ENCODE assay signal across 7 mouse cellular contexts in the genomic region with DNA sequence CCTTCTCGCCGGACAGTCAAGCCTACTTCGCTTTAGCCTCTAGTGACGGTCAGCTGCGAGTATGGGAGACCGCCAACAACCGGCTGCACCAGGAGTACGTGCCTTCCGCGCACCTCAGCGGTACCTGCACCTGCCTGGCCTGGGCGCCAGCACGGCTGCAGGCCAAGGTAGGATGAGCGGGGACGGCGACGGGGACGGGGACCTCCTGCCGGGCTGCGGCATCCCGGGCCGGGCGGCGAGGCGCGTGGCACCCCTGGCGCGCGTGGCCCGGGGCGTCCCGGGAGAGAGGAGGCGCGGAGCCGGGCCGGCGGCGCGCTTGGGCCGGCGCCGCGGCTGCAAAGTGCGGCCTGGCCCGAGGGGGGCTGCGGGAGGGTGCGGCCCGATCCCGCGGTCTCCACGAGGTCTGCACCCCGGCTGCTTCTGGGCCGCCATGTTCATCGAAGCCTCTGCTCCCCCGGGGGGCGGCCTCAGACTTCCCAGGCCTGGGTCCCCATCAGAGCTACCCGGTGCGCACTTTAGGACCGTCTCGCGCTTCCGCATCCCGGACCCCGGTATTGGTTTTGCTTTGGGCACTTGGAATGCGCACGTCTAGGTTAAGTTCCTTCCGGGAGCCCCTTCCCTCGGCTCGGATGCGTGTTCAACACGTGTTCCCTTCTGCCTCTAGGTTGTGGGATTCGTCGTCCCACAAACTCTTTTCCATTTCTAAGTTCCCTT. TPM values are rescaled to one million over a fixed set of nuclear protein-coding genes. Genes with fewer than 3 reads are reported as not detected.
DNase-seq lines count a peak whose midpoint lies in the region; ATAC-seq and TF ChIP-seq lines count a peak whose summit lies in the region.

No protein-coding gene starts in this region.

- DNase-seq in spleen, adult 18-20 months = peak; percentile 22 to 33
- no peak for DNase-seq in spleen, adult 12 weeks (ENCODE audit: low spot score)
- DNase-seq in adrenal gland, postnatal 14 days = peak; percentile 45
- DNase-seq in hindbrain, embryonic 14.5 days (ENCODE audit: low spot score) = no peak
- DNase-seq in liver, embryonic 13.5 days = peak; percentile 19

- peak overlapping the region; percentile 99 for H3K4me3 ChIP-seq in forebrain, embryonic 12.5 days (replicated peaks)
- H3K4me3 ChIP-seq in hindbrain, embryonic 14.5 days (replicated peaks; ENCODE audit: low read length) = peak overlapping the region; percentile 92
- peak overlapping the region; percentile 98 for H3K4me3 ChIP-seq in liver, embryonic 13.5 days (replicated peaks)
- H3K4me3 ChIP-seq in olfactory bulb, adult 2 months (ENCODE audit: insufficient read depth, low read depth, low read length) = peak overlapping the region; percentile 99

- no peaks in the 10 kb centered on the region for H3K27me3 ChIP-seq in forebrain, embryonic 12.5 days
- H3K27me3 ChIP-seq in hindbrain, embryonic 14.5 days (ENCODE audit: control insufficient read depth, insufficient read depth, low read length) = no peaks in the 10 kb centered on the region
- no peaks in the 10 kb centered on the region for H3K27me3 ChIP-seq in liver, embryonic 13.5 days

- H3K9me3 ChIP-seq in forebrain, embryonic 12.5 days = no peaks in the 10 kb centered on the region
- no peaks in the 10 kb centered on the region for H3K9me3 ChIP-seq in hindbrain, embryonic 14.5 days (ENCODE audit: control insufficient read depth, low read length)
- H3K9me3 ChIP-seq in liver, embryonic 13.5 days (replicated peaks) = no peaks in the 10 kb centered on the region

- WGBS in forebrain, embryonic 12.5 days = under 1% methylated on average over 70 of the region's 73 CpGs
- WGBS in hindbrain, embryonic 14.5 days = under 1% methylated on average over 65 of the region's 73 CpGs
- WGBS in liver, embryonic 13.5 days (ENCODE audit: insufficient replicate concordance) = under 1% methylated on average over 73 of the region's 73 CpGs
- WGBS in olfactory bulb, adult 2 months = under 1% methylated on average over 72 of the region's 73 CpGs

- no peak for TF ChIP-seq CTCF in olfactory bulb, adult 2 months (IDR thresholded peaks at IDR 0.05; ENCODE audit: insufficient read depth, low read depth, low read length)

- H3K4me1 ChIP-seq in forebrain, embryonic 12.5 days = peaks cover 18% of the 10 kb centered on the region
- H3K4me1 ChIP-seq in hindbrain, embryonic 14.5 days (replicated peaks; ENCODE audit: control insufficient read depth, insufficient read depth, low read length) = peaks cover 17% of the 10 kb centered on the region
- H3K4me1 ChIP-seq in liver, embryonic 13.5 days (replicated peaks) = peaks cover 45% of the 10 kb centered on the region
- H3K4me1 ChIP-seq in olfactory bulb, adult 2 months (ENCODE audit: control insufficient read depth, insufficient read depth, low read length) = peaks cover 7% of the 10 kb centered on the region

- H3K4me2 ChIP-seq in forebrain, embryonic 12.5 days = peak overlapping the region; percentile 77
- H3K4me2 ChIP-seq in hindbrain, embryonic 14.5 days (replicated peaks) = peak overlapping the region; percentile 91
- H3K4me2 ChIP-seq in liver, embryonic 13.5 days = peak overlapping the region; percentile 96

- peak; percentile 60 for ATAC-seq in forebrain, embryonic 12.5 days (ENCODE audit: low FRiP score)
- ATAC-seq in hindbrain, embryonic 14.5 days (ENCODE audit: low FRiP score) = peak; percentile 85
- peak; percentile 56 for ATAC-seq in liver, embryonic 13.5 days (ENCODE audit: low read depth)

- peak overlapping the region; percentile 54 for H3K27ac ChIP-seq in forebrain, embryonic 12.5 days
- peak overlapping the region; percentile 29 for H3K27ac ChIP-seq in hindbrain, embryonic 14.5 days
- H3K27ac ChIP-seq in liver, embryonic 13.5 days = peak overlapping the region; percentile 66
- no peak overlapping the region for H3K27ac ChIP-seq in olfactory bulb, adult 2 months (ENCODE audit: insufficient read depth, low read depth, low read length)

- peak overlapping the region; percentile 92 for H3K9ac ChIP-seq in forebrain, embryonic 12.5 days
- H3K9ac ChIP-seq in hindbrain, embryonic 14.5 days = peak overlapping the region; percentile 88
- peak overlapping the region; percentile 96 for H3K9ac ChIP-seq in liver, embryonic 13.5 days

- no peak for TF ChIP-seq POLR2A in olfactory bulb, adult 2 months (IDR thresholded peaks at IDR 0.05; ENCODE audit: insufficient read depth, low read depth, low read length)

- H3K36me3 ChIP-seq in forebrain, embryonic 12.5 days (replicated peaks) = peaks cover 11% of the 10 kb centered on the region
- H3K36me3 ChIP-seq in hindbrain, embryonic 14.5 days (replicated peaks; ENCODE audit: control insufficient read depth, insufficient read depth) = peaks cover 7% of the 10 kb centered on the region; the same call in 1 of the 2 replicates
- H3K36me3 ChIP-seq in liver, embryonic 13.5 days = peaks cover 20% of the 10 kb centered on the region

RNA-seq across cellular contexts. Expression of gene Wdr43, which starts 0.8 kb away (rescaled TPM):
- total RNA-seq in adrenal gland, postnatal 14 days (2021) = 63.9 and 75.8 TPM in 2 replicates
- 79.9 and 80.0 TPM in 2 replicates for polyA plus RNA-seq in forebrain, embryonic 12.5 days (2016; fragmentation: Nextera tagmentation; extraction: Ambion mirVana)
- 50.3 and 50.9 TPM in 2 replicates for polyA plus RNA-seq in hindbrain, embryonic 14.5 days (2014; fragmentation: Nextera tagmentation; extraction: Ambion mirVana)
- 57.4 and 66.1 TPM in 2 replicates for polyA plus RNA-seq in liver, embryonic 13.5 days (2015; fragmentation: Nextera tagmentation; extraction: Ambion mirVana)
- not detected in 2 replicates for polyA plus RNA-seq in olfactory bulb, adult 2 months (2012; ENCODE audit: insufficient read depth, insufficient read length, low replicate concordance, missing spikeins)

RNA-seq across cellular contexts. Expression of gene Togaram2, which starts 56.6 kb away (rescaled TPM):
- total RNA-seq in adrenal gland, postnatal 14 days (2021) = not detected in 2 replicates
- polyA plus RNA-seq in forebrain, embryonic 12.5 days (2016; fragmentation: Nextera tagmentation; extraction: Ambion mirVana) = 0.15 and 0.29 TPM in 2 replicates
- 1.0 TPM in 2 replicates for polyA plus RNA-seq in hindbrain, embryonic 14.5 days (2014; fragmentation: Nextera tagmentation; extraction: Ambion mirVana)
- polyA plus RNA-seq in liver, embryonic 13.5 days (2015; fragmentation: Nextera tagmentation; extraction: Ambion mirVana) = not detected in 2 replicates
- not detected in 2 replicates for polyA plus RNA-seq in olfactory bulb, adult 2 months (2012; ENCODE audit: insufficient read depth, insufficient read length, low replicate concordance, missing spikeins)

Comparison
In these comparisons a context has a peak if more than half of its experiments do, and no peak if none do; other contexts are left out.
1. DNase-seq: peak in spleen, adult 18-20 months (2 of 2), adrenal gland, postnatal 14 days (single experiment) and liver, embryonic 13.5 days (single experiment); none in spleen, adult 12 weeks (single experiment) and hindbrain, embryonic 14.5 days (single experiment).
2. RNA of gene Wdr43, which starts 0.8 kb away (polyA plus RNA-seq): 79.9 to 80.0 TPM in forebrain, embryonic 12.5 days, 57.4 to 66.1 TPM in liver, embryonic 13.5 days and 50.3 to 50.9 TPM in hindbrain, embryonic 14.5 days; not detected in olfactory bulb, adult 2 months; every median in the first group is over 10 times any median in the second.
3. Peak in every context shown above with its lines, with median percentiles within 50 percentile points of each other: ATAC-seq, H3K4me2 ChIP-seq, H3K4me3 ChIP-seq and H3K9ac ChIP-seq.